Mouse (Mus musculus) erythroblast, embryonic 14.5 days (primary cell): ENCODE data around the gene Pou2f1.

Experiments
- GATA1 ChIP-seq: IDR thresholded peaks from 2 replicates; pipeline ENCODE4 v1.6.1; 2012; ENCODE audit warnings: low read length, inconsistent platforms, mixed read lengths
- TAL1 ChIP-seq: IDR thresholded peaks from 3 replicates; pipeline ENCODE4 v1.6.1; 2012; ENCODE audit warnings: low read length, inconsistent platforms, mixed read lengths

DNA sequence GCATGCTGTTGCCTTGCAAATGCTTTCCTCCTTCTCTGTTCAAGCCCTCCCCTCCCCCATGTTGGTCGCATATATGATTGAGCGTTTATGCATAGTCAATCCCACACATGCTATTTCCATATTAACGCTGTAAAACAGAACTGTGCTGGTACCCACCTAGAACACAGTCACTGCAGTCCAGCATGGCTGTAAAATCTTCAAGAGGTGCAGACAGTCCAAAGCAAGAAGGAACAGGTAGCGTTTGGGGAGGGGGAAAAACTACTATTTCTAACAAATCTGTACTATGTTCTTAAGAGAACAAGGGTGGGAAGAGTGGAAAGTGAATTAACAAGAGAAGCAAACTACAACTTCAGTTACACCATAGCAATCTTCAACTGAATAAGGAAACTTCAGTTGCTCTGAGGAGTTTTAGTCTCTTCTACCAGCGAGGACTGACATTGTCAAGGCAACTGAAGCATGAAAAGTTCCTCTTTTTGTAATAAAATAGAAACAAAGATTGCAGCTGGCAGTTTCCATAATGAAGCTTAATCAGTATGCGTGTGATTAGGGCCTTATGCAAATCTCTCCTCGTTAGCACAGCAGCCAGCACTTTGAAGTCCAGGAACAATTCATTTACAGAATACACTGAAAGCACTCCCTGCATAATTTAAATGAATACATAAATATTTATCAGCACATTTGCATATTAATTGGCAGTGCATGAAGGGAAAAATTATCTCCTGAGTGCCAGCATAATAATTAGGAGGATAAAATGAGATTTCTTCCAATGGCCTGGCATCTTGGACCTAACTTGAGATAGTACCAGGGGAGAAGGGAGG, 67.6 kb downstream of the Pou2f1 start:
- no peak for TF ChIP-seq TAL1
- TF ChIP-seq GATA1 = no peak
